Mouse (Mus musculus): ENCODE data around the gene Med13l. TPM values are rescaled to one million over a fixed set of nuclear protein-coding genes. Genes with fewer than 3 reads are reported as not detected.

Gene Med13l
- total RNA-seq, 2 experiments from 2014 or later = 21.5 to 25.6 TPM

DNA sequence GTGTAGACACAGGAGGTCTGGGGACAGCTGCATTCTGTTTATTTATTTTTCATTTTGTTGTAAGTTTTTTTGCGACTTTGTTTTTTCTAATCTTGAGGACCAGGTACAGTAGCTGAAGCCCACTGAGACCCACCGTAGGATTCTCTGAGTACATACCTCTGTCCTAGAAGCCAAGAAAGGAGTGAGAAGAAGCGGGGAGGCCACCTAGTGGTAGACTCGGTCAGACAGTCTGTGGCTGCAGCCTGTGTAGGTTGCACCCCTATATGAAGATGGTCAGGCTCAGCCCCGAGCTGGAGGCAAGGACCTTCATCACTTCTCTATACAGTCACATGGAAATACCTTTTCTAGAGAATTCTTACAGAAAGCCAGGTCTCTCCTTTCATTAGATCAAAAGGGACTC, 202.9 kb downstream of the Med13l start:
- no peak for ATAC-seq (ENCODE audit: poor library complexity, severe bottlenecking)

GRCm38 (mm10) chr5:118769143-118769542, 208.7 kb downstream of the Med13l start:
- no peak for ATAC-seq (ENCODE audit: poor library complexity, severe bottlenecking)

DNA sequence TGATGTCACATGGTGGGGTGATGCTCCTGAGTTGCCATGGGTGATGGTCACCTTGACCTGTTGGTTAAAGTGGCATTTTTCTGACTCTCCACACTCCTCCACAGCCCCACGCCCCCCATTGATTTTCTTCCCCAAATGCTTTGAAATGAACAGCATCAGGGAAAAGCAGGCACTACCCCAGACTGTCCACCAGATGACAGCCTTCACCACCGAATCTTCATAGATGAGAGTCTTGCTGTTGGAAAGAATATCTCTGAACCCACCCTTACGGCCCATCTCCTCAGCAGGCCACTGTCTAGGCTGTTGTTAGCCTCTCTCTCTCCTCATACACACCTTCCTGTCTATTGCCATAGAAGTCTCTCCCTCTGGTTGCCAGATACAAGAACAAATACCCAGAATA, 213.4 kb downstream of the Med13l start:
- no peak for ATAC-seq (ENCODE audit: poor library complexity, severe bottlenecking)

GRCm38 (mm10) chr5:118776396-118776795, 215.9 kb downstream of the Med13l start:
- no peak for ATAC-seq (ENCODE audit: poor library complexity, severe bottlenecking)

DNA sequence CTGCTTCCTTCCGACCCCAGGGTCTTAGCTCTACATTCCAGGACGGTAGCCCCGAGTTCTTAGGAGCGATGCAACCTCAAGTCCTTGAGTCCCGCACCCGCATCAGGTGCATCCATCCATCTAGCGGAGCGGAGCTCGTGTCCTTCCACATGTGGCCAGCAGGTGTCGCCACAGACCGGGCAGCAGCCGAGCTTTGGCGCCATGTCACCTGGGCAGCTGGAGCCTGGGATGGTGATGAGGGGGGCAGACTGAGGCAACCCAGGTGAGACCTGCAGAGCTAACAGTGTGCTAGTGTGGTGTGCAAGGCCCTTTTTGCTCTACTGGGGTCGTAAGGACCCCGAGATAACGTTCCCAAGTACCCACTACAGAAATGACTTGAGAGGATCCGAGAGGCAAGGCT, 221.1 kb downstream of the Med13l start:
- ATAC-seq (ENCODE audit: poor library complexity, severe bottlenecking) = peak; percentile 76

DNA sequence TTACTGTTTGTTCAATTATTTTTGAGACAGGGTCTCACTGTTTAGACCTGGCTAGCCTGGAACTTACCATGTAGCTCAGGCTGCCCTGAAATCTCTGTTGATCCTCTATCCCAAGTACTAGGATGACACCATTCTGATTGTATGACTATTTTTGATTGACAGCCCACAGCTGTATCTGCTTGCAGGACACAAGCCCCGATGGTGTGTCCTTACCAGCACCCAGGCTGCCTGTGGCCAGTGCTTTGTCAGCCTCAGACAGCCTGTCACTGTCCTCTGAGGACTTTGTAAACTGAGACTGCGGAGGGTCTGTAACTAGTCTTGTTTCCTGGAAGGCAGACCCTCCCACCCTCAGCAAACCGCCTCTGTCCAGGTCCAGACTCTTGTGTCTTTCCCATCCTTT, 221.7 kb downstream of the Med13l start:
- ATAC-seq (ENCODE audit: poor library complexity, severe bottlenecking) = no peak

GRCm38 (mm10) chr5:118789226-118789625, 228.7 kb downstream of the Med13l start:
- no peak for ATAC-seq (ENCODE audit: poor library complexity, severe bottlenecking)

DNA sequence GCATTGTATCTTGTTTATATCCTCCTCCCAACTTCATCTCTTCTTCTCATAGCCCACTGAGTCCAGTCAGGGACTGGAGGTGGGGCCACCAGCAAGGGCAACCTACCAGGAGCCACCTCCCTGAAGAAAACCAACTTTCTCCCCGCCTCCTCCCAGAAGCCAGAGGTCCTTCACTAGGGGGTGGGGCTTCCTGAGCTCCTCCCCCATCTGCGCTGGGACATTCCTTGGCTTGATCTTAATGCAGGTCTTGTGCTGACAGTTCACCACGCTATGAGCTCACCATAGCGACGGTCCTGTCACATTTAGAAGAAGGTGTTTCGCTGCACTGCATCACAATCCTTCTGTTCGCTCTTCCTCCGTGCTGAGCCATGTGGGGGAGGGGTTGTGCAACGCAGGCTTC, 229.3 kb downstream of the Med13l start:
- no peak for ATAC-seq (ENCODE audit: poor library complexity, severe bottlenecking)

GRCm38 (mm10) chr5:118797811-118798210, 237.3 kb downstream of the Med13l start:
- no peak for ATAC-seq (ENCODE audit: poor library complexity, severe bottlenecking)

DNA sequence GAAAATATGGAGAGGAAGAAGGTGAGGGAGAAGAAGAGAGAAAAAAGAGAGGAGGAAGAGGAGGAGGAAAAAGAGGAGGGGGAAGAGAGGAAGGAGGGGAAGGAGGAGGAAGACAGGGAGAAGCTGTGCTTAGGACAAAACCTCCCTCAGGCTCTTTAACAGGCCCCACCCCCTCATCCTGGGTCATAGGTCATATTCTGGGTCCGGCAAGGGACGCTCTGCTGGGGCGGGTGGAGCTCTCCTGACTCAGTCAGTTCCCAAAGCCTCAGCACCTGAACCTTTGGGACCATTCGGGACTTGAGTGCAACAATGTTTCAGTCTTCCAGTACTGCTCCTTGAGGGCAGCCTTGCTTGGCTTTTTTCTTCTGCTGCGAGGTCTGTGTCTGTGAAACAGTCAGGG, 241.1 kb downstream of the Med13l start:
- no peak for ATAC-seq (ENCODE audit: poor library complexity, severe bottlenecking)

- no peak for ATAC-seq (ENCODE audit: poor library complexity, severe bottlenecking)
Observed at GRCm38 (mm10) chr5:118802036-118802435, 241.6 kb downstream of the Med13l start.

DNA sequence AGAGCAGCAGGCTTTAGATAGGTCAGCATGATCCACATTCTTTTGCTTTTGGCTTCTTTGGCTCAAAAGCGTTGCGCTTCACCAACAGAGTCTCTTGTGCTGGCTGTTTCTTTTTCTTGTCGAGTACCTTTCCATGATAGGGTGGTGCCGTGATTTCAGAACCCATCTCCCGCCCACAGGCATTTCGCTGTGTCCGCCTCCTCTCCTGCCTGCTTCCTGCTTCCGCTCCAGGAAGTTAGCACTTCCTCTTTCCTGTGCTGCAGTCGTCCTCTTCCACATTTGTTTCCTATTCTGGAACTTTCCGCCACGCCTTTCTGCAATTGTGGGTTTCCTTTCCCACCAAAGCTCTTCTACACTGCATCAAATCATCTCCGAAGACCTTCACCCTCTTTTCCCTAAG, 248.5 kb downstream of the Med13l start:
- no peak for ATAC-seq (ENCODE audit: poor library complexity, severe bottlenecking)

- no peak for ATAC-seq (ENCODE audit: poor library complexity, severe bottlenecking)
Observed at GRCm38 (mm10) chr5:118809588-118809987, 249.1 kb downstream of the Med13l start.

GRCm38 (mm10) chr5:118811690-118812089, 251.2 kb downstream of the Med13l start:
- ATAC-seq (ENCODE audit: poor library complexity, severe bottlenecking) = no peak

- ATAC-seq (ENCODE audit: poor library complexity, severe bottlenecking) = no peak
Observed at GRCm38 (mm10) chr5:118812421-118812820, 251.9 kb downstream of the Med13l start.

GRCm38 (mm10) chr5:118812947-118813401, 252.5 kb downstream of the Med13l start:
- no peak for ATAC-seq (ENCODE audit: poor library complexity, severe bottlenecking)

GRCm38 (mm10) chr5:118814052-118814451, 253.6 kb downstream of the Med13l start:
- ATAC-seq (ENCODE audit: poor library complexity, severe bottlenecking) = no peak

Measured in megakaryocyte, adult 5-6 weeks (primary cell).